Mouse (Mus musculus) neural tube, embryonic 13.5 days (tissue): ENCODE measurements around the gene Amotl2. TPM values are rescaled to one million over a fixed set of nuclear protein-coding genes. Genes with fewer than 3 reads are reported as not detected.

Experiments used
- ATAC-seq: fragments of 200-750 bp; cut with Nextera tagmentation; 2 replicates; pipeline ENCODE4 v1.8.0; 2017; ENCODE audit warnings: low read depth, mild to moderate bottlenecking, moderate TSS enrichment, moderate library complexity
- H3K27ac ChIP-seq: fragments of 300-500 bp; sonication (generic); replicated peaks from 2 replicates; pipeline ENCODE4 v1.5.1; 2015; ENCODE audit warnings: moderate library complexity, mild to moderate bottlenecking, inconsistent platforms
- H3K27me3 ChIP-seq: fragments of 300-500 bp; sonication (generic); 2 replicates; pipeline ENCODE4 v1.6.1; 2015; ENCODE audit warnings: mild to moderate bottlenecking, inconsistent platforms
- H3K36me3 ChIP-seq: fragments of 300-500 bp; sonication (generic); 2 replicates; pipeline ENCODE4 v1.6.1; 2015; ENCODE audit warnings: mild to moderate bottlenecking, inconsistent platforms
- H3K4me1 ChIP-seq: fragments of 300-500 bp; sonication (generic); replicated peaks from 2 replicates; pipeline ENCODE4 v1.6.1; 2015; ENCODE audit warnings: inconsistent platforms
- H3K4me2 ChIP-seq: fragments of 300-500 bp; sonication (generic); 2 replicates; pipeline ENCODE4 v1.6.1; 2015; ENCODE audit warnings: inconsistent platforms, mild to moderate bottlenecking, moderate library complexity
- H3K4me3 ChIP-seq: fragments of 300-500 bp; sonication (generic); 2 replicates; pipeline ENCODE4 v1.5.1; 2015; ENCODE audit warnings: mild to moderate bottlenecking, inconsistent platforms
- H3K9ac ChIP-seq: fragments of 300-500 bp; sonication (generic); 2 replicates; pipeline ENCODE4 v1.6.1; 2015; ENCODE audit warnings: moderate library complexity, mild to moderate bottlenecking, inconsistent platforms
- H3K9me3 ChIP-seq: fragments of 300-500 bp; sonication (generic); 2 replicates; pipeline ENCODE4 v1.6.1; 2016; ENCODE audit warnings: inconsistent platforms
- WGBS: fragments of 180-500 bp; shearing (Covaris S2); methylation state at CpG from one replicate; pipeline ENCODE4 v1.1.7; 2015; 5-methylcytosine and 5-hydroxymethylcytosine counted together
- polyA plus RNA-seq: library from polyadenylated mRNA; unstranded; fragments of >200 nt; fragmentation: Nextera tagmentation; extraction: Ambion mirVana; gene quantifications from 2 replicates; pipeline ENCODE4 v1.2.1, GENCODE M21; 2015

Gene Amotl2
- polyA plus RNA-seq, 1 experiment from 2014 or later, result 59.3 TPM

DNA sequence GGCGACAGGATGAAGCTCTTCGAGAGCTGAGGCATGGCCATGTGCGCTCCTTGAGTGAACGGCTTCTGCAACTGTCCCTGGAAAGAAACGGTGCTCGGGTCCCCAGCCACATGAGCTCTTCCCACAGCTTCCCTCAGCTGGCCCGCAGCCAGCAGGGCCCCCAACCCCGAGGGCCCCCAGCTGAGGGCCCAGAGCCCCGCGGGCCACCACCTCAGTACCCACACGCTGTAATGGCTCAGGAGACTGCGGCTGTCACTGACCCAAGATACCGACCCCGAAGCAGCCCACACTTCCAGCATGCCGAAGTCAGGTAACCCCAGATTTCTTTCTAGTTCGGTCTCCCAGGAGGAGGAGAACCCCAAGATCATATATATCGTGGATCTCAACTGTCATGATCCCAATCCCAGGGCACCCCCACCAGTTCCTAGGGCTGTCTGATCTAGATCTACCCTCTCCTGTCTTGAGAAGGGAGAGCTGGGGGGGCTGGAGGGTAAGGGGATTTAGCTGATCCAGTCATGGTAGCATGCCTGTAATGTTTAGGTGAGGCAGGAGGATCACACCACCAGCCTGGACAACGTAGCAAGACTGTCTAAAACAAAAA is 4.2 kb downstream of the Amotl2 start:
- Histone ChIP-seq H3K4me1 (peaks cover 81% of the 10 kb centered on the region), H3K27ac (peak overlapping the region; percentile 99), H3K9ac (peak overlapping the region; percentile 100), H3K27me3 (no peaks in the 10 kb centered on the region), H3K4me3 (peak overlapping the region; percentile 95), H3K4me2 (peak overlapping the region; percentile 99), H3K9me3 (no peaks in the 10 kb centered on the region), H3K36me3 (peaks cover 53% of the 10 kb centered on the region)
- WGBS, result 53% methylated on average over 18 of the region's 18 CpGs
- ATAC-seq, result no peak

DNA sequence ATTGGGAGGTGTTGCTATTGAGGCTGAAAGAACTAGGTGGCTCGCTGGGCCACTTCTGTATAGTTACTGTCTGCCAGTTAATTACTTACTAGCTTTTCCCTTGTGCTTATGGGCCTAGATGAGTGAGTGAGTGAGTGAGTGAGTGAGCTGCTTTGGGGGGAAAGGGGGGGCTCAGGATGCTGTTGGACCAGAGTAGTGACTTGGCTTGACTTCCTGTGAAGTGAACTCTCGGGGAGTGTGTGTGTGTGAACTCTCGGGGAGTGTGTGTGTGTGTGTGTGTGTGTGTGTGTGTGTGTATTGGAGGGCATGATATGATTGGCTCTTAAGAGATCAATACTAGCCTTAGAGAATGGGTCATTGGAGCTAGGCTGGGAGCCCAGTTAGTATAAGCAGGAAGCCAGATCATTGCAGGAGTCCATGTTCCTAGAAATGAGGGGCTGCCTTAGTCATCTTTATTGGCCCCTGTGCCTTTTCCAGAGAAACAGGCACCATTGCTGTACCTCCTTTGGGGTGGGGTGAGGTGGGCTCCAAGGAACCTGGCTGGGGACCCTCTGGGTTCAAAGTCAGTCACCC is 5.0 kb downstream of the Amotl2 start:
- peak overlapping the region; percentile 95 for H3K4me3 ChIP-seq
- H3K4me1 ChIP-seq, result peaks cover 81% of the 10 kb centered on the region
- peak overlapping the region; percentile 99 for H3K4me2 ChIP-seq
- no peaks in the 10 kb centered on the region for H3K27me3 ChIP-seq
- peaks cover 61% of the 10 kb centered on the region for H3K36me3 ChIP-seq
- H3K9ac ChIP-seq, result peak overlapping the region; percentile 100
- WGBS, result 45% methylated on average over 3 of the region's 3 CpGs
- H3K27ac ChIP-seq, result peak overlapping the region; percentile 99
- no peak for ATAC-seq
- H3K9me3 ChIP-seq, result no peaks in the 10 kb centered on the region

DNA sequence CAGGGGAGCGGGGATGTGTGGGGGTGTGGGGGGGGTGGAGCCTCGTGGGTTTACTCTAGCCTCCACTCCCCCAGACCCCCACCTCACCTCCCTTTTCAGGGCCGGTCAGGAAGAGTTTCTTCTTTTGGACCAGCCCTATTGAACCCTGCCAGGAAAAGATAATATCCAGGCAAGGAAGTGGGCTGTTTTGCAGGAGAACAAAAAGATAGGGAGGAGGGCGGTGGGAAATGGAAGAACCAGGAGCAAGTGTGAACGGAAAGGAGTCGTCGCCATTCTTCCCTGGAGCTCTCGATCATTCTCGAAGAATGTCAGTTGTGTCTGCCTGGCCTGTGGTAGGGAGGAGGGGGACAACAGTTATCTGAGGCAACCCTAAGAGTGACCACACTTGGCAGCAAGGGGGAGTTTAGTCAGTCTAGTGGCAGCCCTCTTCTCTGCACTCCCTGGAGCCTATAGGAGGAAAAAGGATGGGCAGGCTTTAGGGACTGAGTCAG is 5.6 kb downstream of the Amotl2 start:
- ATAC-seq, result no peak
- Histone ChIP-seq H3K36me3 (peaks cover 67% of the 10 kb centered on the region), H3K27me3 (no peaks in the 10 kb centered on the region)

DNA sequence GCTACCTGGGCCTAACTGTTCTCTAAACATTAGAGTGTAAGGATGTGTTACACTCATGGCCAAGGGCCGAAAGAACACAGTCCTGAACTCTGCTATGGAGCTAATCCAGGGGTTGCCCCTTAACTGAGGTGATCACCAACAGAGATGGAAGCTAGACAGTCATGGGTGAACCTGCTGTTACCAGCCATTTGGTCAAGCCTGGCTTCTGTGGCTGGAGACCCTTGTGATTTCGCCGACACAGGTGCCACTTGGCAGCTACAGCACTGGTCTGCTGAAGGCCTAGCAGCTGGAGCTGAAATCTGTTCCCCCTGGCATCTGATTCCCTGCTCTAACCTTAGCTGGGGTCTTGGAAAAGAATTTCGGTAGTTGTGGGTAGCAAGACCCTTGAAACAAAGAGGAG is 6.3 kb downstream of the Amotl2 start:
- H3K4me1 ChIP-seq, result peaks cover 86% of the 10 kb centered on the region
- peak overlapping the region; percentile 95 for H3K4me3 ChIP-seq
- H3K27me3 ChIP-seq, result no peaks in the 10 kb centered on the region
- peaks cover 74% of the 10 kb centered on the region for H3K36me3 ChIP-seq
- H3K27ac ChIP-seq, result peak overlapping the region; percentile 99
- H3K4me2 ChIP-seq, result peak overlapping the region; percentile 99
- peak overlapping the region; percentile 100 for H3K9ac ChIP-seq
- no peaks in the 10 kb centered on the region for H3K9me3 ChIP-seq
- WGBS, result 84% methylated on average over 4 of the region's 4 CpGs
- no peak for ATAC-seq

More for the DNA sequence above, 5.6 kb downstream of the Amotl2 start:
- H3K27ac ChIP-seq, result peak overlapping the region; percentile 99
- peaks cover 81% of the 10 kb centered on the region for H3K4me1 ChIP-seq
- H3K4me2 ChIP-seq, result peak overlapping the region; percentile 99
- no peaks in the 10 kb centered on the region for H3K9me3 ChIP-seq
- peak overlapping the region; percentile 100 for H3K9ac ChIP-seq
- 30% methylated on average over 9 of the region's 9 CpGs for WGBS
- H3K4me3 ChIP-seq, result peak overlapping the region; percentile 95

DNA sequence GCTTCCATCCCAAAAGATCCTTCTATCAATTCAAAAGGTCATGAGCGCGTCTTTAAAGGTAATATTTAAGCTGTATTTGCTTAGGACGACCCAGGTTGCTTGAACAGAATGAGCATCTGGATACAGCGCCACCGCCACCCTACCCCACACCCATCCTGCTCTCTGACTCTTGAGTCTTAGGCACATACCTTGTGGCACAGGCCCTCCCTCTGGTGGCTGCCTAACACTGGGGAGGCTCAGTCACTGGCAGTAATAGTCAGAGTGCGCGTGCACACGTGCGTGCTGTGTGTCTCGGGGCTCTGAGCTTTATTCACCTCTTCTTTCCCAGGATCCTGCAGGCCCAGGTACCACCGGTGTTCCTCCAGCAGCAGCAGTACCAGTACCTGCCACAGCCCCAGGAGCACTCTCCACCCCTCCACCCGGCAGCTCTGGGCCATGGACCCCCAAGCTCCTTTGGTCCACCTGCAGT is 6.8 kb downstream of the Amotl2 start:
- peak overlapping the region; percentile 100 for H3K9ac ChIP-seq
- no peak; the same call in 1 of the 2 replicates for ATAC-seq
- peak overlapping the region; percentile 99 for H3K27ac ChIP-seq
- H3K9me3 ChIP-seq, result no peaks in the 10 kb centered on the region
- peaks cover 91% of the 10 kb centered on the region for H3K4me1 ChIP-seq
- peak overlapping the region; percentile 99 for H3K4me2 ChIP-seq
- WGBS, result 72% methylated on average over 12 of the region's 12 CpGs
- no peaks in the 10 kb centered on the region for H3K27me3 ChIP-seq
- H3K36me3 ChIP-seq, result peaks cover 79% of the 10 kb centered on the region
- H3K4me3 ChIP-seq, result peak overlapping the region; percentile 95

DNA sequence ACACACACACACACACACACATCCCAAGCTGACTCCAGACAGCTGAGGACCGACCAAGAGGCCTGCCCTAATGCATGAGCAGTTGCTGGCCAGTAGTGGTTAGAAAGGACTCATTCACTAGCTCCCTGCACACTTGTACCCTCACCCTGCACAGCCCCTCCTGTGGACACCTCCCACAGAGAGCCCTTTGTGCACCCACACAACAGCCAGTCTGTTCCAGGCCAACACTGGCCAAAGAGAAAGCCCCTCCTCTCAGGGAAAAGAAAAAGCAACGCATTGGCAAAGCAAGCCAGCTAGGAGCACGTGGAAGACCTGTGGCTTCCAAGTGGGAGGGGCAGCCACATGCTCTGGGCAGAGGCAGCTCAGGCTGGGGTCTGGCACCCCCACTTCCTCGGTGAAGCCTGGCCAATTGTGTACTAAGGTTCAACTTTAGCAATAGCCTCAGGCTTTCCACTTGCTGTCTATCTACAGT is 7.6 kb downstream of the Amotl2 start:
- H3K27me3 ChIP-seq, result no peaks in the 10 kb centered on the region
- 0 out of 2 replicates have a peak overlapping the region, but pooled peaks have one; percentile 26 for H3K9ac ChIP-seq
- ATAC-seq, result peak; percentile 72
- peak overlapping the region; percentile 99 for H3K4me2 ChIP-seq
- H3K27ac ChIP-seq, result peak overlapping the region; percentile 99
- no peak overlapping the region for H3K4me3 ChIP-seq
- peaks cover 86% of the 10 kb centered on the region for H3K36me3 ChIP-seq
- 7% methylated on average over 4 of the region's 4 CpGs for WGBS
- H3K4me1 ChIP-seq, result peaks cover 93% of the 10 kb centered on the region
- H3K9me3 ChIP-seq, result no peaks in the 10 kb centered on the region

DNA sequence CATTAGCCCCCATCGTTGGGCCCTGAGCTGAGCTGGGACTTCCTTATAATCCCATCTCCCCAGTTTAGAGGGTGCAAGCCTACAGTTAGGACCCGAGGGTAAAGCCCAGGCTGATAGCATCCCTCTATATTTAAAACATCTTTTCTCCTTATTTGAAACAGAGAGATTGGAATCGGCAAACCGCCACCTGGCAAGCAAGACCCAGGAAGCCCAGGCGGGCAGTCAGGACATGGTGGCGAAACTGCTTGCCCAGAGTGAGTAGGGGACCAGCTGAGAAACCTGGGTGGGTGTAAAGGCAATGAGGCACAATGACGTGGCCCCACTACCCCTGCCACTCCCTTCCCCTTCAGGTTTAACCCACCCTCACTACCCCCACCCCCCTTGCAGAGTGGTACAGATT is 8.5 kb downstream of the Amotl2 start:
- H3K4me1 ChIP-seq, result peaks cover 85% of the 10 kb centered on the region
- H3K9me3 ChIP-seq, result no peaks in the 10 kb centered on the region
- peaks cover 95% of the 10 kb centered on the region for H3K36me3 ChIP-seq
- 83% methylated on average over 7 of the region's 7 CpGs for WGBS
- no peak for ATAC-seq
- H3K9ac ChIP-seq, result 0 out of 2 replicates have a peak overlapping the region, but pooled peaks have one; percentile 26
- H3K27me3 ChIP-seq, result no peaks in the 10 kb centered on the region
- peak overlapping the region; percentile 81 for H3K27ac ChIP-seq
- H3K4me2 ChIP-seq, result 0 out of 2 replicates have a peak overlapping the region, but pooled peaks have one; percentile 99
- H3K4me3 ChIP-seq, result no peak overlapping the region

DNA sequence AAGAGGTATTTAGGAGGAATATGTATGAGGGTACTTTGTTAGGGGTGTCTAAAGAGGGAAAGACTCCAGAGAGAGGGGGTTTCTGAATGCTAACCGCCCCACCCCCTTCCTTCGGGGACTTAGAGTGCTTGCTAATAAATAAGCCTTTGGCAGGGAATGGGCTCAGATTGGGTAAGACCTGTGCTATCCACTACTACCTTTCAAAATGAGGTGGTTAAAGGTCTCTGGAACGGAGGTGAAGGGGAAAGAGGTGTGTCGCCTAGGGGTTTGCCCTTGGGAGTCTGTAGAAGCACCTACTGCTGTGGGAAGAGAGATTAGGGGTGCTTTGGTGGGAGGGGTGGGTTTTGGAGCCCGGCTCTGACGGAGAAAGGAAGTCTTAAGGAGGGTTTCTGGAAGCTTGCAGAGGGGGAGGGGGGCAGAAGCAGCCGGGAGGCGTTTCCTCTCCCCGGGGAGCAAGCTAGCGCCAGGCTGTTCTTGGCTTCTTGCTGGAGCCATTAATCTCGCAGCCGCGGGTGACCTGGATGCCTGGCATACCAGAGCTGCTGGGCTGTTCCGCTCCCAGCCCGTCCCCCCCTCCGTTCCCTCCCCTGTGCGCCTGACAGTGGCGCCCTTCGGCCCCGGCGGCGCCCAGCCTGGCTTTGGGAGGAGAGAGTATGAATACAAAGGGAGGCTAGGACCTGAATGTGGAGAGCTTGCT is 9.6 kb downstream of the Amotl2 start:
- Histone ChIP-seq H3K27me3 (no peaks in the 10 kb centered on the region), H3K4me1 (peaks cover 78% of the 10 kb centered on the region), H3K4me2 (peak overlapping the region; percentile 39), H3K27ac (peak overlapping the region; percentile 81), H3K9ac (peak overlapping the region; percentile 22), H3K36me3 (peaks cover 95% of the 10 kb centered on the region), H3K9me3 (no peaks in the 10 kb centered on the region), H3K4me3 (peak overlapping the region; percentile 8; the same call in 1 of the 2 replicates)
- 2% methylated on average over 22 of the region's 22 CpGs for WGBS
- peak; percentile 71 for ATAC-seq

DNA sequence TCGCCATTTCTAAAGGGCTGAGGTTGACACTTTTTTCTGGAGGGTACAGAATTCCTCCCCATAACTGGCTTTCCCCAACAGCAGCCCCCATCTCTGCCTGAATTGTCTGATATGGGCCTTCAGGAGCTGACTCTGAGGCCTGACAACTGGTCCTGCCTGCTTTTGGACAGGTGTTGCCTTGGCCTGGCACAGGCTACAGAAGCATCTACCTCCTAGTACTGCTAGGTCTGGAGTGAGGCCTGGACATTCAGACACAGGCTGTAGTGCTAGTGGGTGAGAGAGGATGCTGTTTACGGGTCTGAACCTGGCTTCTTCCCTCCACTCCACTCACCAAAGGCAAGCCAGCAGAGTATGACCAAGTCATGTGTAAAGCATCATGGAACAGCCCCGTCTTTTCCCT is 10.3 kb downstream of the Amotl2 start:
- H3K27me3 ChIP-seq, result no peaks in the 10 kb centered on the region
- peaks cover 100% of the 10 kb centered on the region for H3K36me3 ChIP-seq
- peak overlapping the region; percentile 22 for H3K9ac ChIP-seq
- WGBS, result 56% methylated on average over 3 of the region's 3 CpGs
- no peaks in the 10 kb centered on the region for H3K9me3 ChIP-seq
- no peak overlapping the region for H3K4me3 ChIP-seq
- ATAC-seq, result no peak
- H3K4me1 ChIP-seq, result peaks cover 73% of the 10 kb centered on the region
- peak overlapping the region; percentile 81 for H3K27ac ChIP-seq
- H3K4me2 ChIP-seq, result peak overlapping the region; percentile 39

DNA sequence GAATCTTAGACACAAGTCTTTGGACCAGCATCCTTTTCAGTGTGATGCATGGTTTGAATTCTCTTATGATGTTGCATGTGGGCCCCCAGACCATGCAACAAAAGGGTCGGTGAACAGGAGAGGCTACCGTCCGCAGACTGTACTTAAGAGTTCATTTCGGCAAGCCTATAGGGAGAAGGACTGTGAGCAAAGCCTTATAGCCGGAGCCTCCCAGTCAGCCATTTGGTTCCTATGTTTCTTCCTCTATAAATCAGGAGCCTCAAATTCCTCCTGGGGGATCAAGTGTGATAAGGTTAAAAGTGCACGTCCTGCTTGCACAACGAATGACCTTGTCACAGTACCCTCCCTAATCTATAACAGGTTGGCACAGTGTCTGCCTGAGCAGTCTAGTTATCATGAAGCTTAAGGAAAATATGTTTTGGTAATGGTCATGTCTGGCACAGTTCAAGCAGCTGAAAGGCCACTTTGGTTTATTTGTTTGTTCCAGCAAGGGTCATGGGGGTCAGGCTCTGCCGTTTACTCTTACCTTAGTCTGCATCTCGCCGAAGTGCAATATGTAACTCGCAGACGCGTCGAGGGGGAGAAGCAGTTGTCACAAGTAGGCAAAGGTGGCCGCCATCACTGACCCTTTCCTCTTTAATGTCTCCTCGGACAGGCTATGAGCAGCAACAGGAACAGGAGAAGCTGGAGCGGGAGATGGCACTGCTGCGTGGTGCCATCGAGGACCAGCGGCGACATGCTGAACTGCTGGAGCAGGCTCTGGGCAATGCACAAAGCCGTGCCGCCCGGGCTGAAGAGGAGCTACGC is 11.4 kb downstream of the Amotl2 start:
- no peak overlapping the region for H3K9ac ChIP-seq
- H3K9me3 ChIP-seq, result no peaks in the 10 kb centered on the region
- no peak overlapping the region for H3K4me3 ChIP-seq
- peaks cover 100% of the 10 kb centered on the region for H3K36me3 ChIP-seq
- 89% methylated on average over 25 of the region's 25 CpGs for WGBS
- no peak overlapping the region for H3K27ac ChIP-seq
- no peak for ATAC-seq
- peaks cover 70% of the 10 kb centered on the region for H3K4me1 ChIP-seq
- no peak overlapping the region for H3K4me2 ChIP-seq
- H3K27me3 ChIP-seq, result no peaks in the 10 kb centered on the region

DNA sequence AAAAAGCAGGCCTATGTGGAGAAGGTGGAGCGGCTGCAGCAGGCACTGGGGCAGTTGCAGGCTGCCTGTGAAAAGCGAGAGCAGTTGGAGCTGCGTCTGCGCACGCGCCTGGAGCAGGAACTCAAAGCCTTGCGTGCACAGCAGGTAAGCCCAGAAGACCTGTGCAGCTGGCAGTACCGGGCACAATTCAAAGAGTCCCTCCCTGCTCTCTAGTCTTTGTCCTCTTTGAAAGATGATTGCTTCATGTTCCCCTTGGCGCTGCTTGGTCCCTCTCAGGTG is 11.9 kb downstream of the Amotl2 start:
- Histone ChIP-seq H3K36me3 (peaks cover 99% of the 10 kb centered on the region), H3K27me3 (no peaks in the 10 kb centered on the region), H3K4me1 (peaks cover 65% of the 10 kb centered on the region), H3K9ac (no peak overlapping the region), H3K9me3 (no peaks in the 10 kb centered on the region), H3K27ac (no peak overlapping the region), H3K4me3 (no peak overlapping the region), H3K4me2 (no peak overlapping the region)
- 95% methylated on average over 9 of the region's 9 CpGs for WGBS
- ATAC-seq, result no peak
